Mouse (Mus musculus) megakaryocyte, embryonic 14.5 days (primary cell): ENCODE measurements at regions not wholly inside any gene's neighbourhood (a gene's known extent, or its start where the extent isn't known, plus 50 kb on each side); places are given as distances from the start of the nearest gene placed in this dataset.

ENCODE experiments used
- FLI1 ChIP-seq: IDR thresholded peaks from 2 replicates; pipeline ENCODE4 v1.6.1; 2012; ENCODE audit warnings: low read length, inconsistent platforms, mixed read lengths
- GATA1 ChIP-seq: IDR thresholded peaks from 3 replicates; pipeline ENCODE4 v1.6.1; 2012; ENCODE audit warnings: mixed read lengths, low read length, inconsistent platforms, borderline replicate concordance

DNA sequence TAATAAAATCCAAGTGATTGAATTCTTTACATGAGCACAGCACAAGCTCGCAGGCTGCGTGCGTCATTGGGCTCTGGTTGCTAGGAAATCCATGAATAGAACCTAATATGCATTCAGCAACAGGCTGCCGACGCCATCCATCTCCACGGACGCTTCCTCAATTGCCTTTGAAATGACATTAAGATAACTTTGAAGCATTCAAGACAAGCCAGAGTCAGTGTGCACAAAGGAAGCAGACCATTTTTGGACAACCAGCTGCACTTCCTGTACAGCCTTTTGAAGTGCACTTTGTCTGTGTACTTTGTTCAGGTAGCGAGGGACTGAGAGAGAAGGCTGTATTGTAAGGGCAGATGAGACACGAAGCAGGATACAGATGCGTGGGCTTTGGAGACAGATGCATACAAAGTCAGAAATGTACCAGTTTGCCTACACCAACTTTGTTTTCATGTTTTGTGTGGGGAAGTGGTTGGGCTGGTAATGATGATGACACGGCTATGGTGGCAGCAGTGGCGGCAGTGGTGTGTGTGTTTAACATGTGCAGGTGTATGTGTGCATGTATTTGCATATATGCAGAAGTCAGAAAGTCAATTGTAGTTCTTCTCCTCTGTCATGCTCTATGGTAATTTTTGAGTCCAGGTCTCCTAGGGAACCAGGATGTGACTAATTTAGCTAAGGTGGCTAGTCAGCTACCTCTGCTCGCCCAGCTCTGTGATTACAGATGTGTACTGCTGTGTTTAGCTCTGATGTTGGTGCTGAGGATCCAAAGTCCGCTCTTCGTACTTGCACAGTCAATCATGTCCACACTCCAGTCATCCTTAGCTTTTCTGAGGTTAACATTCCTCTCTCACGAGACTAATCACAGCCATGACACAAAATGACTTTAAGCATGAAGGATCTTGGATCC, 106.7 kb upstream of the Col1a2 start:
- TF ChIP-seq GATA1 (no peak), FLI1 (no peak)
